ENCODE assay signal across 10 mouse cellular contexts in genomic region chr15:103090280-103091164, GRCm38 (mm10).
DNase-seq lines count a peak whose midpoint lies in the region; ATAC-seq and TF ChIP-seq lines count a peak whose summit lies in the region.
"Had no signal": no experiment of that assay in that cellular context is flagged by ENCODE, and none has a peak within 500 bp of the region (broad histone marks: within the 10 kb centered on the region; RNA-seq: fewer than 3 reads in every experiment).

No protein-coding gene starts in this region.

- no peak overlapping the region for H3K9ac ChIP-seq in lung, embryonic 15.5 days
- H3K9ac ChIP-seq: liver, postnatal 0 days had no signal

- no peak for TF ChIP-seq POLR2A in brain, embryonic 14.5 days (IDR thresholded peaks at IDR 0.05; ENCODE audit: borderline replicate concordance, extremely low read depth, insufficient read depth, insufficient read length, poor library complexity, severe bottlenecking)

- no peak overlapping the region for H3K4me2 ChIP-seq in lung, embryonic 15.5 days

- WGBS in lung, embryonic 15.5 days: 49% methylated on average over 6 of the region's 6 CpGs

- TF ChIP-seq CTCF in brain, embryonic 14.5 days (IDR thresholded peaks at IDR 0.05; ENCODE audit: borderline replicate concordance, extremely low read depth, insufficient read depth, insufficient read length): no peak

- H3K9me3 ChIP-seq in lung, embryonic 15.5 days: no peaks in the 10 kb centered on the region

- no peak overlapping the region for H3K27ac ChIP-seq in lung, embryonic 15.5 days

- no peaks in the 10 kb centered on the region for H3K36me3 ChIP-seq in lung, embryonic 15.5 days

- H3K4me1 ChIP-seq in lung, embryonic 15.5 days: peaks cover 19% of the 10 kb centered on the region

- H3K4me3 ChIP-seq in lung, embryonic 15.5 days: no peak overlapping the region
- H3K4me3 ChIP-seq: megakaryocyte, embryonic 14.5 days had no signal

- DNase-seq in cerebellum, postnatal 14 days: peak; percentile 27 to 29
- DNase-seq in cerebellum, adult 11 months: no peak
- no peak for DNase-seq in lung, adult 18-20 months
- DNase-seq in brain, embryonic 14.5 days (ENCODE audit: low read depth): peak; percentile 45
- DNase-seq in kidney, postnatal 14 days: peak; percentile 72
- no peak for DNase-seq in heart, postnatal 36 days
- DNase-seq in yolk sac, embryonic 10.5 days (ENCODE audit: low spot score): no peak
- DNase-seq: liver, postnatal 0 days had no signal

- ATAC-seq in lung, embryonic 15.5 days (ENCODE audit: borderline replicate concordance, extremely low read depth, low FRiP score, low TSS enrichment): 0 out of 2 replicates have a peak, but pooled peaks have one; percentile 14
- ATAC-seq: liver, postnatal 0 days had no signal

- H3K27me3 ChIP-seq in lung, embryonic 15.5 days: peaks cover 54% of the 10 kb centered on the region

- intact Hi-C loops in heart, postnatal 36 days (cut with DNase I): no loop called here

Comparison
In these comparisons a context has a peak if more than half of its experiments do, and no peak if none do; other contexts are left out.
1. DNase-seq: peak in cerebellum, postnatal 14 days (2 of 2), brain, embryonic 14.5 days (single experiment) and kidney, postnatal 14 days (single experiment); none in cerebellum, adult 11 months (single experiment), lung, adult 18-20 months (0 of 2), heart, postnatal 36 days (0 of 2) and yolk sac, embryonic 10.5 days (single experiment).